Mouse (Mus musculus) testis, adult 2 months (tissue): ENCODE data around the gene Atxn7. TPM values are rescaled to one million over a fixed set of nuclear protein-coding genes. Genes with fewer than 3 reads are reported as not detected.

Experiments used
- H3K27ac ChIP-seq: fragments of 200-500 bp; 2 replicates; pipeline ENCODE4 v1.5.1; 2012; ENCODE audit warnings: low read depth, low read length; ENCODE audit not compliant: control insufficient read depth, insufficient read depth
- H3K27me3 ChIP-seq: fragments of 200-500 bp; 2 replicates; pipeline ENCODE4 v1.6.1; 2012; ENCODE audit warnings: mild to moderate bottlenecking, low read length, moderate library complexity; ENCODE audit not compliant: control insufficient read depth, insufficient read depth
- H3K36me3 ChIP-seq: fragments of 200-500 bp; 2 replicates; pipeline ENCODE4 v1.6.1; 2012; ENCODE audit warnings: mild to moderate bottlenecking, low read length; ENCODE audit not compliant: control insufficient read depth, insufficient read depth
- H3K4me1 ChIP-seq: fragments of 200-500 bp; 2 replicates; pipeline ENCODE4 v1.6.1; 2012; ENCODE audit warnings: low read length; ENCODE audit not compliant: control insufficient read depth, insufficient read depth
- H3K4me3 ChIP-seq: fragments of 200-500 bp; 2 replicates; pipeline ENCODE4 v1.5.1; 2012; ENCODE audit warnings: low read depth, mild to moderate bottlenecking, low read length, moderate library complexity, mixed read lengths; ENCODE audit not compliant: control insufficient read depth
- CTCF ChIP-seq: fragments of 200-500 bp; IDR thresholded peaks from 2 replicates; pipeline ENCODE4 v1.5.1; 2012; ENCODE audit warnings: low read depth, mild to moderate bottlenecking, inconsistent platforms, low read length, moderate library complexity; ENCODE audit not compliant: control insufficient read depth, insufficient read depth, insufficient replicate concordance
- POLR2A ChIP-seq: fragments of 200-500 bp; IDR thresholded peaks from 2 replicates; pipeline ENCODE4 v1.6.1; 2012; ENCODE audit warnings: low read depth, mild to moderate bottlenecking, inconsistent platforms, low read length, moderate library complexity; ENCODE audit not compliant: control insufficient read depth
- polyA plus RNA-seq: library from polyadenylated mRNA; depleted of rRNA; stranded (reverse); fragments of >200 nt; gene quantifications from 2 replicates; pipeline ENCODE4 v1.2.3, GENCODE M21; 2012; rRNA removed

Atxn7 gene
- polyA plus RNA-seq = 18.8 and 19.5 TPM in 2 replicates

DNA sequence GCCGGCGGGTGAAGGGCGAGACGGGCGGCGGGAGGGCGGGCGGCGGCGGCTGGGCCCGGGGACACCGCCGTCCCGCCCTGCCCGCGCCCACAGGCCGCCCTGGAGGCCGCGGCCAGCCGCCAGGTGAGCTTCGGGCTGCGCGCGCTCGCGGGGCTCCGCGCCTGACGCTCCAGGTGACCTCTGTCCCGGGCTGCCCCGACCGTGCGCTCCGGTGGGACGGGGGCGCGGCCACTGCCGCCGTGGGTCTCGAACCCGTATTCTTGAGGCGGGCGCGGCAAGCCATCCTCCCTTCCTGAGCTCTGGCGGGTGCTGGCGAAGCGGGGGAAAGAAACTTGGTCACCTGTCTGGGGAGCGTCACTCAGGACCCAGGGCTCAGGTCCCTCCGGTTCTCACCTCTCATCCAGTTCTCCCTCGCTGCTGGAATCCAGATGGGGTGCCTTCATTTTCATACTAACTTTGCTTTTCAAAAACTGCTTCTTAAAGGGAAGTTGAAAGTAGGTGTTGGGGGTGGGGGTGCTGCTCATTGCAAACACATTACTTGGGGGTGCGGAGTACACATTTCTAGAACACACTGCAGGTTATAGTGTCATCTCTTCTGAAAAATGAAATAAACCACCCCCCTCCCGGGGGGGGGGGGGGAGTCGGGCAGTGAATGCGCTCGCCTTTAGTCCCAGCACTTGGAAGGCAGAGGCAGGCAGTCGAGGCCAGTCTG lies at the start of gene Atxn7, which contains the start of gene Thoc7:
Atxn7 (plus strand) TSS at position 40 of the 712 bp plus-strand sequence.
Thoc7 (minus strand) TSS at position 452 of the 712 bp plus-strand sequence.
- H3K4me1 ChIP-seq = peaks cover 7% of the 10 kb centered on the region
- peak within 1 kb of the TSS; percentile 94 for H3K4me3 ChIP-seq
- TF ChIP-seq CTCF (no peak), POLR2A (peak; percentile 47; the same call in 1 of the 2 replicates)
- H3K36me3 ChIP-seq = no peaks in the 10 kb centered on the region
- no peaks in the 10 kb centered on the region for H3K27me3 ChIP-seq
- H3K27ac ChIP-seq = peak within 1 kb of the TSS; percentile 94

DNA sequence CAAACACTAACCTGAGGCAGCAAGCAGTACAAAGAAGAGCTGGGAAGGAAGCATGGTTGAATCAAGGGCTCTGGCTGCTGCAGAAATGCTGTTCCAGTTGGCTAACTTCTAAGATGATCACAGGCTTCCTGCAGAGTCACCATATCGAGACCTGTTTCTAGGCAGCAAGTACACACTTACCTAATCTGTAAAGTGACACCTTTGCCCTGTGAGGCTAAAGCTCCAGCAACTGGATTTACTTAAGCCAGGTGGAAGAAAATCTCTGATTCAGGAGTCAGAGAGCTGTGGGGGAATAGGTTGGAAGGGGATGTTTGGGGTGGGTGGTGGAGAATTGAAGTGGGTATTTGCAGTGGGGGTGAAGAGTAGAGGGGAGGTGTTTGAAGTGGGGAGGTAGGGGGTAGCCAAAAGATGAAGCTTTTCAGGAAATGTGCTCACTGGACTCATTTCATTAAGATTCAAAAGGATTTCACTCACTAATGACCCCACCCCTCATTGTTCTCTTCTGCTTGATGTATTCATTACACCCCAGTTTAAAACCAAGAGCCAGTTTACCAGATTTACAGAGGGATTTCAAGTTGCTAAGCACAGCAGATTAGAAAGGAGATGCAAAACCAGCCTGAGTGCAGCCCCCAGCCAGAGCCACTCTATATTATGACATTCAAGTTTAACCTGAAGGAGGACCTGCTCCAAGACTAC lies 46.7 kb upstream of the Atxn7 start, which contains the start of gene Gm281:
Gm281 (minus strand) TSS at position 92 of the 696 bp plus-strand sequence.
- no peaks in the 10 kb centered on the region for H3K27me3 ChIP-seq
- no peak within 1 kb of the TSS for H3K27ac ChIP-seq
- no peak for TF ChIP-seq CTCF
- no peak for TF ChIP-seq POLR2A

DNA sequence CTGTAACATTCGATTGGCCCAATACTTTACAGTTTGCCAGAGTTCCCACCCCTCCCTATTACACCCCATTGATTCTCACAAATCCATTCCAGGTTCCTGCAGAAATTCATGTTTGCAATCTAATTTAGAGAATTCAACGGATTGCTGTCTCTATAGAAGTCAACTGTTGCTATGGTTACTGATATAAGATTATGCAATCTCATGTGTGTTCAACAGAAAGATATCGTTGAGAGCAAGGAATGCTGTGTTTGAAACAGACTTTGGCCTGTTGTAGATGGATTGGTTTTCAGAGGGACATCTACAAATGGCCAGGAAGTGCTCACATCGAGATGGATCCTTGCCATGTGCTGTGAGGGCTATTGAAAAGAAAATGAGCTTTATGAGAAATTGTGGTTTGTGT lies 46.0 kb upstream of the Atxn7 start:
- Histone ChIP-seq H3K4me3 (no peak overlapping the region), H3K27me3 (no peaks in the 10 kb centered on the region), H3K4me1 (no peaks in the 10 kb centered on the region; the same call in 1 of the 2 replicates), H3K36me3 (no peaks in the 10 kb centered on the region), H3K27ac (no peak overlapping the region)
- no peak for TF ChIP-seq POLR2A

More for the DNA sequence above, 46.7 kb upstream of the Atxn7 start, which contains the start of gene Gm281:
- H3K4me3 ChIP-seq = no peak within 1 kb of the TSS
- no peaks in the 10 kb centered on the region for H3K36me3 ChIP-seq
- no peaks in the 10 kb centered on the region; the same call in 1 of the 2 replicates for H3K4me1 ChIP-seq

DNA sequence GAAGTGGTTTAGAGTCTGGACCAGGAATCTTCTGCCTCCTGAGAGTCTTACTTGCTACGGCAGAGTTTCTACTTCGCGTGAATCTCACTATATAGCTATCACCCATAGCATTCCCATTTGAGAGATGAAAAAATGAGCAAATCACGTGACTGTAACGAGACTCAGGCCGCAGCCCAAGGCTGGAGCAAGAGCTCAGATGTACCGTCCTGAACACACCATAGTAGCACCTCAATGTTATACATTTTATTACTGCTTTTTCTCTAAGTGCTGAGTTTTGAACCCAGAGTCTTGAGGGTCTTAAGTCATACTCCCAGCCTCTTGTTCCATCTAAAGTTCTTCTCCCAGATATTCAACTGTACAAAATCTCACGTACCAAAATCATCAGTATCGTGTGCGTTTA lies 44.0 kb upstream of the Atxn7 start:
- H3K4me3 ChIP-seq = no peak overlapping the region
- no peaks in the 10 kb centered on the region for H3K27me3 ChIP-seq
- H3K4me1 ChIP-seq = no peaks in the 10 kb centered on the region; the same call in 1 of the 2 replicates
- H3K27ac ChIP-seq = no peak overlapping the region
- TF ChIP-seq CTCF = no peak
- TF ChIP-seq POLR2A = no peak
- H3K36me3 ChIP-seq = no peaks in the 10 kb centered on the region

DNA sequence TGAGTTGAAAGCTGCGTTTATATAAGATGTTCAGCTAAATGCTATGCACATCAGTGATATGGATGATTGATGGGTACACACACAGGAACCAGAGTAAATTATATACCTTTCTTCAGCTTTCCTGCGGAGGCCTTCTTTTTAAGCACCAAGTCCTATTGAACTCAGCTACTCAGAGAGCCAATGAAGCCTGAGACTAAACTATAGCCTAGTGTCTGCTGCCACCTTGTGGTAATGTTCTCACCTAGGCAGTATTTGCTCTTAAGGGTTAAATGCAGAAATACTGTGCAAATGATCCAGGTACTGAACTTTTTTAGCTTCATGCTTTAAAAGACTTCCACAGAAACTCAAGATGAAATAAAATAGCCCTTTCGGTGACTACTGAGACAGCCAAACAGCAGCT lies 43.6 kb upstream of the Atxn7 start:
- Histone ChIP-seq H3K27me3 (no peaks in the 10 kb centered on the region), H3K4me1 (no peaks in the 10 kb centered on the region; the same call in 1 of the 2 replicates), H3K27ac (no peak overlapping the region), H3K4me3 (no peak overlapping the region), H3K36me3 (no peaks in the 10 kb centered on the region)
- TF ChIP-seq CTCF (no peak; the same call in 1 of the 2 replicates), POLR2A (no peak)

DNA sequence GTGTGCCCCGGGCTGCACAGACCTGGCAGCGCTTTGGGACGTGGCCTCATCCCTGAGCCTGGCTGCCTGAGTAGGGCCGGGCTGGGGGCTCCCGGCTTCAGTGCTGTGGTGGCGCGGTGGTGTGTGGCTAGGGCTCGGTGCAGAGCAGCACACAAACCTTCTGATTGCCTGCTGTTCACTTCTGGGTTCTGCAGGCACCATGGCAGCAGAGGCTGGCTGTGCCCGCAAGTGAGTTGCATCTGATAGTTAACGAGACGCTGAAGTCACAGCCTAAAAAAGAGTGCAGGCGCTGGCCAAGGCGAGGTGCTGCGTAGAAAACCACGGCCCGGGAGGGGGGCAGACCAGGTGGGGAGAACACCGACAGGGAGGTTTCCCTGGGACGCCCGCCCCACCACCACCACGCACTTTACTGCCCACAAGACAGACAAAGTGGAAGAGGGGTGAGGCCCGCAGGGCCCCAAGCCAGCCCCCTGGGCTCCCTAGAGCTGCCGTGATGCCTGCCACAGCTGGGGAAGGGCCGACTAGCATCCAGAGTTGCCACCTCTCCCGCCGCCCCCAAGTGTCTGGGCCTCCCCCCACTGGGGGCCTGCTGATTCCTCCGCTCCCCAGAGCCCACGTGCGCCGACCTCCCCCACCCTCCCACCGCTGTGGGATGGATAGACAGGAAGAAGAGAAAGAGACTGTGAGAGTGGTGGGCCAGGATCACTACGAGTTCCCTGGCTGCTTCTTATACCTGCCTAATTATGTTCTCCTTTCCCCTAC lies 27.8 kb upstream of the Atxn7 start:
- Histone ChIP-seq H3K4me3 (no peak overlapping the region), H3K27me3 (no peaks in the 10 kb centered on the region), H3K36me3 (no peaks in the 10 kb centered on the region), H3K27ac (no peak overlapping the region), H3K4me1 (peaks cover 7% of the 10 kb centered on the region)
- no peak for TF ChIP-seq POLR2A
- TF ChIP-seq CTCF = no peak

DNA sequence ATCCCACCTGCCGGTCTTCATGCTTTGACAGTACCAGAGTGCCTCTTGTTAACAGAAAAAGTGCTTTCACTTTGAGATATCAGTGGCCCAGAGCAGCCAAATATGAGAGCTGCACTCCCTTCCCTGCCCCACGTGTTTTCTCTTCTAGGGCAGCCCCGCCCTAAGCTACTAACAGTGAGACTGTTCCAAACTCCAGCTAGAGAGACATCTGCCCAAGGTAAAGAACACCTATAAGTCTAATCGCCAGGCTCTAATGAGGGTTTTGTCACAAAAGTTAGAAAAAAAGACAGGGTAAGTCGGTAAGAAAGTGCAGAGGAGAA lies 27.2 kb upstream of the Atxn7 start:
- Histone ChIP-seq H3K36me3 (no peaks in the 10 kb centered on the region), H3K4me1 (peaks cover 7% of the 10 kb centered on the region), H3K27ac (no peak overlapping the region), H3K4me3 (no peak overlapping the region), H3K27me3 (no peaks in the 10 kb centered on the region)
- no peak for TF ChIP-seq CTCF
- no peak for TF ChIP-seq POLR2A
